Mouse (Mus musculus): ENCODE results near the gene Cd81. TPM values are rescaled to one million over a fixed set of nuclear protein-coding genes. Genes with fewer than 3 reads are reported as not detected.

Cd81 gene
- polyA plus RNA-seq, 1 experiment, result 227 TPM

DNA sequence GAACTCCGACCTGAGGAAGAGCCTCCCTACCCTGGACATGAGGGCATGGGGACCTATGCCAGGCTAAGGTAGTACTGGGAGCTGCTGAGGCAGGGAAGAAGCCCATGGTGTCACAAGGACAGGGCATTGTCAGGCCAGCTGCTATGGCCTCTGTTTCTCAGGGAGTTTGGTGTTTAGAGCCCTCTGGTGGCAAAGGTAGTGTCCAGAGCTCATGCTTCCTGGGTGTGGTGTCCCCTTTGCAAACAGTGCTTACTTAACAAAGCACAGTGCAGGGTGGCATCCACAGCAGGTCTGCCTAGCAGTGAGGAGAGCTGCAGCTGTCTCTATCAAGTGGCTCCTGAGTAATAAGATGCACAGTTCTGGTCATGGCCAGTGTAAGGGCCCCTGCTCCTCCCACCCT lies 58.3 kb downstream of the Cd81 start:
- no peak overlapping the region for H3K27ac ChIP-seq (ENCODE audit: insufficient read depth, low read depth, low read length)
- H3K4me3 ChIP-seq (ENCODE audit: low read depth, low read length), result no peak overlapping the region
- H3K27me3 ChIP-seq (ENCODE audit: control insufficient read depth, insufficient read depth, low read length), result 0 out of 2 replicates have a peak, but pooled peaks cover 4% of the 10 kb centered on the region
- peaks cover 13% of the 10 kb centered on the region; the same call in 1 of the 2 replicates for H3K4me1 ChIP-seq (ENCODE audit: control insufficient read depth, insufficient read depth, insufficient read length, low read length)
- 18% methylated on average over 1 of the region's 1 CpGs for WGBS
- H3K36me3 ChIP-seq (ENCODE audit: control insufficient read depth, insufficient read depth, low read length), result no peaks in the 10 kb centered on the region
- TF ChIP-seq POLR2A (IDR thresholded peaks at IDR 0.05; ENCODE audit: low read depth, low read length), result no peak
- peak; percentile 43; the same call in 1 of the 2 replicates for TF ChIP-seq CTCF (IDR thresholded peaks at IDR 0.05; ENCODE audit: extremely low read depth, insufficient read length, insufficient replicate concordance, low read depth, low read length)

DNA sequence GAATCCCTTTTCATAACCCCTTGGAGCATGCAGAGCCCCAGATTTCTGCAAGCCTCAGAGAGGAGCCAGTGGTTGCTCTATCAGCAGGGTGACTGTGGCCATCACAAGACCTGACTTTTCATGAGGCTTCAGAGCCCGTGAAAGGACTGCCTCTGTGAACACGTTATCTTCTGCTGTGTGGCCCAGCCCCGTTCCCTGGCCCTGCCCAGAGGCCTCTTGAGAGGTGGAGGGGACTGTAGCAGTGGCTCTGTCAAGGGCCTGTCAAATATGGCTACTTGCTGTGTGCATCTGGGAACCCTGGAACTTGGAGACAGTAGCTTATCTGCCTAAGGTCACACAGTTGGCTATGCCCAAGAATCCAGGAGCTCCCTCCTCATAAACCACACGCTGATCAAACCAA lies 59.2 kb downstream of the Cd81 start:
- H3K36me3 ChIP-seq (ENCODE audit: control insufficient read depth, insufficient read depth, low read length), result no peaks in the 10 kb centered on the region
- H3K27me3 ChIP-seq (ENCODE audit: control insufficient read depth, insufficient read depth, low read length), result 0 out of 2 replicates have a peak, but pooled peaks cover 4% of the 10 kb centered on the region
- no peak overlapping the region for H3K4me3 ChIP-seq (ENCODE audit: low read depth, low read length)
- H3K27ac ChIP-seq (ENCODE audit: insufficient read depth, low read depth, low read length), result no peak overlapping the region
- H3K4me1 ChIP-seq (ENCODE audit: control insufficient read depth, insufficient read depth, insufficient read length, low read length), result peaks cover 6% of the 10 kb centered on the region; the same call in 1 of the 2 replicates
- TF ChIP-seq POLR2A (IDR thresholded peaks at IDR 0.05; ENCODE audit: low read depth, low read length) (no peak), CTCF (IDR thresholded peaks at IDR 0.05; ENCODE audit: extremely low read depth, insufficient read length, insufficient replicate concordance, low read depth, low read length) (no peak)
- 24% methylated on average over 4 of the region's 4 CpGs for WGBS

DNA sequence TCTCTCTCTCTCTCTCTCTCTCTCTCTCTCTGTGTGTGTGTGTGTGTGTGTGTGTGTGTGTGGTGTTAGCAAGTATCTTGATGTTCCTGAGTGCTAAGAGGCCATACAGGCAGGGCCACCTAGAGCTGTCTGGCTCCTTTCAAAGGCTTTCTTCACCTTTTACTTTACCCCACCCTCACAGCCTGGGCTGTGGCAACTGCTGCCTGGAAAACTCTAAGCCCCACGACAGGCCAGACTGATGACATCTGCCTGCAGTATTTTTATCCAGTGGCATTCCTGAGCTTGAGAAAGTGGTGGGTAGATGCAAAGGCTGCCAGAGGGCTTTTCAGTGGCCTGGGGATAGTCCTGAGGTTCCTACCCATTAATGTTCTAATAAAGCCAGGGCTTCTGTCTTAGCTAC lies 59.9 kb downstream of the Cd81 start:
- H3K27ac ChIP-seq (ENCODE audit: insufficient read depth, low read depth, low read length), result no peak overlapping the region
- TF ChIP-seq CTCF (IDR thresholded peaks at IDR 0.05; ENCODE audit: extremely low read depth, insufficient read length, insufficient replicate concordance, low read depth, low read length) (no peak), POLR2A (IDR thresholded peaks at IDR 0.05; ENCODE audit: low read depth, low read length) (no peak)
- H3K36me3 ChIP-seq (ENCODE audit: control insufficient read depth, insufficient read depth, low read length), result no peaks in the 10 kb centered on the region
- peaks cover 5% of the 10 kb centered on the region; the same call in 1 of the 2 replicates for H3K4me1 ChIP-seq (ENCODE audit: control insufficient read depth, insufficient read depth, insufficient read length, low read length)
- WGBS, result 13% methylated on average over 1 of the region's 1 CpGs
- H3K4me3 ChIP-seq (ENCODE audit: low read depth, low read length), result no peak overlapping the region
- no peaks in the 10 kb centered on the region for H3K27me3 ChIP-seq (ENCODE audit: control insufficient read depth, insufficient read depth, low read length)

DNA sequence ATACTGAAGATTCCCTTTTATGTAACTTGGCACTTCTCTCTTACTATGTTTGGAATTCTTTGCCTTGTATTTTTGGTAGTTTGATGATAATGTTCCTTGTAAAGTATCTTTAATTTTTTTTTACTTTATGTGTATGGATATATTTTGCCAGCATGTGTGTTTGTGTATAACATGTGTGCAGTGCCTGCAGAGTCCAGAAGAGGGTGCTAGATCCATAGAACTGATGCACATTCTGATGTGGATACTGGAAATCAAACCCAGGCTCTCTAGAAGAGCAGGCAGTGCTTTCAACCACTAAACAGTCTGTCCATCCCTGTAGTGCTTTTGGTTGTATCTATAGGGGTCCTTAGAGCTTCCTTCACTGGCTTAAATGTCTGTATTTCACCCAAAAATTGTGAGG lies 62.2 kb downstream of the Cd81 start:
- Histone ChIP-seq H3K4me1 (ENCODE audit: control insufficient read depth, insufficient read depth, insufficient read length, low read length) (peaks cover 8% of the 10 kb centered on the region; the same call in 1 of the 2 replicates), H3K36me3 (ENCODE audit: control insufficient read depth, insufficient read depth, low read length) (no peaks in the 10 kb centered on the region), H3K4me3 (ENCODE audit: low read depth, low read length) (no peak overlapping the region), H3K27me3 (ENCODE audit: control insufficient read depth, insufficient read depth, low read length) (no peaks in the 10 kb centered on the region), H3K27ac (ENCODE audit: insufficient read depth, low read depth, low read length) (no peak overlapping the region)
- no peak for TF ChIP-seq CTCF (IDR thresholded peaks at IDR 0.05; ENCODE audit: extremely low read depth, insufficient read length, insufficient replicate concordance, low read depth, low read length)
- no peak for TF ChIP-seq POLR2A (IDR thresholded peaks at IDR 0.05; ENCODE audit: low read depth, low read length)

DNA sequence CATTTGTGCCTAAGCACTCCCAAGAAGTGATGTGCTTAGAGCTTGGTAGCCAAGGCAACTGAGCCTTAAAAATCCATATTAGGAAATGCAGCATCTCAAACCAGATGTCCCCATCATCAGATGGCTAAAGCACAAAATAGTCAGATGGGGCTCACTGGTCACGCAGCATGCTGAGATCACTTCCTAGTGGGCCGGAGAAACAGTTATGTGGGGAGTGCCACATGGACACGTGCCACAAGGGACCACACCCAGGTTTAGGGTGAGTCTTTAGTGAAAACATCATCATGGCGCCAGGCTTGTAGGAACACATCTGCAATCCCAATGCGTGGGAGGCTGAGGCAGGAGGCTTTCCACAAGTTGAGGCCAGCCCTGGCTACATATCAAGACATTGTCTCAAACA lies 64.0 kb downstream of the Cd81 start:
- H3K4me3 ChIP-seq (ENCODE audit: low read depth, low read length), result no peak overlapping the region
- 36% methylated on average over 5 of the region's 5 CpGs for WGBS
- H3K27me3 ChIP-seq (ENCODE audit: control insufficient read depth, insufficient read depth, low read length), result no peaks in the 10 kb centered on the region
- no peak for TF ChIP-seq CTCF (IDR thresholded peaks at IDR 0.05; ENCODE audit: extremely low read depth, insufficient read length, insufficient replicate concordance, low read depth, low read length)
- no peak for TF ChIP-seq POLR2A (IDR thresholded peaks at IDR 0.05; ENCODE audit: low read depth, low read length)
- no peak overlapping the region for H3K27ac ChIP-seq (ENCODE audit: insufficient read depth, low read depth, low read length)
- H3K36me3 ChIP-seq (ENCODE audit: control insufficient read depth, insufficient read depth, low read length), result no peaks in the 10 kb centered on the region
- peaks cover 21% of the 10 kb centered on the region; the same call in 1 of the 2 replicates for H3K4me1 ChIP-seq (ENCODE audit: control insufficient read depth, insufficient read depth, insufficient read length, low read length)

Other genes with a start within 250 kb of the Cd81 start
- gene Th, start 121.6 kb upstream of the Cd81 start, polyA plus RNA-seq (2012; rRNA removed), result 0.23 and 2.3 TPM in 2 replicates
- 9.8 and 18.1 TPM in 2 replicates for gene Ascl2, start 83.5 kb upstream of the Cd81 start, polyA plus RNA-seq (2012; rRNA removed)
- 2.1 and 3.5 TPM in 2 replicates for gene Tspan32, start 47.7 kb upstream of the Cd81 start, polyA plus RNA-seq (2012; rRNA removed)
- gene Tssc4, start 16.5 kb downstream of the Cd81 start, polyA plus RNA-seq (2012; rRNA removed), result 46.9 and 60.0 TPM in 2 replicates
- 11.9 and 13.1 TPM in 2 replicates for gene Trpm5, start 41.9 kb downstream of the Cd81 start, polyA plus RNA-seq (2012; rRNA removed)
- gene Kcnq1, start 53.6 kb downstream of the Cd81 start, polyA plus RNA-seq (2012; rRNA removed), result 24.0 and 41.8 TPM in 2 replicates

Data from small intestine, adult 2 months (tissue).